Mouse (Mus musculus): ENCODE measurements around the gene Lgmn. TPM values are rescaled to one million over a fixed set of nuclear protein-coding genes. Genes with fewer than 3 reads are reported as not detected.

The Lgmn gene
- polyA plus RNA-seq, 1 experiment = 73.4 TPM

- DNase-seq (ENCODE audit: low spot score) = no peak
These were observed 5.5 kb downstream of the Lgmn start for GRCm38 (mm10) chr12:102434107-102434506.

- DNase-seq (ENCODE audit: low spot score) = no peak
These were observed 7.4 kb downstream of the Lgmn start for GRCm38 (mm10) chr12:102432238-102432637.

GRCm38 (mm10) chr12:102430228-102430627 is 9.4 kb downstream of the Lgmn start:
- DNase-seq (ENCODE audit: low spot score) = no peak

GRCm38 (mm10) chr12:102429656-102430055 is 10.0 kb downstream of the Lgmn start:
- DNase-seq (ENCODE audit: low spot score) = no peak

GRCm38 (mm10) chr12:102426285-102426684 is 13.3 kb downstream of the Lgmn start:
- no peak for DNase-seq (ENCODE audit: low spot score)

- no peak for DNase-seq (ENCODE audit: low spot score)
These were observed 14.5 kb downstream of the Lgmn start for GRCm38 (mm10) chr12:102425048-102425578.

- DNase-seq (ENCODE audit: low spot score) = no peak
These were observed 15.2 kb downstream of the Lgmn start for GRCm38 (mm10) chr12:102424456-102424855.

GRCm38 (mm10) chr12:102423625-102424024 is 16.0 kb downstream of the Lgmn start:
- no peak for DNase-seq (ENCODE audit: low spot score)

GRCm38 (mm10) chr12:102422623-102423320 is 16.8 kb downstream of the Lgmn start:
- DNase-seq (ENCODE audit: low spot score) = no peak

GRCm38 (mm10) chr12:102422065-102422464 is 17.5 kb downstream of the Lgmn start:
- DNase-seq (ENCODE audit: low spot score) = no peak

GRCm38 (mm10) chr12:102420168-102420890 is 19.3 kb downstream of the Lgmn start:
- no peak for DNase-seq (ENCODE audit: low spot score)

- DNase-seq (ENCODE audit: low spot score) = no peak
These were observed 20.1 kb downstream of the Lgmn start for GRCm38 (mm10) chr12:102419544-102419943.

GRCm38 (mm10) chr12:102417701-102418100 is 21.9 kb downstream of the Lgmn start:
- DNase-seq (ENCODE audit: low spot score) = no peak

GRCm38 (mm10) chr12:102416955-102417510 is 22.6 kb downstream of the Lgmn start:
- no peak for DNase-seq (ENCODE audit: low spot score)

GRCm38 (mm10) chr12:102416391-102416837 is 23.2 kb downstream of the Lgmn start:
- no peak for DNase-seq (ENCODE audit: low spot score)

GRCm38 (mm10) chr12:102414686-102415085 is 24.9 kb downstream of the Lgmn start:
- no peak for DNase-seq (ENCODE audit: low spot score)

GRCm38 (mm10) chr12:102413171-102413570 is 26.4 kb downstream of the Lgmn start:
- no peak for DNase-seq (ENCODE audit: low spot score)

- no peak for DNase-seq (ENCODE audit: low spot score)
These were observed 41.0 kb downstream of the Lgmn start for GRCm38 (mm10) chr12:102398588-102398987.

GRCm38 (mm10) chr12:102395998-102396991 is 43.3 kb downstream of the Lgmn start:
- no peak for DNase-seq (ENCODE audit: low spot score)

GRCm38 (mm10) chr12:102395537-102395936 is 44.1 kb downstream of the Lgmn start:
- DNase-seq (ENCODE audit: low spot score) = no peak

GRCm38 (mm10) chr12:102394496-102394895 is 45.1 kb downstream of the Lgmn start:
- DNase-seq (ENCODE audit: low spot score) = no peak

All from urinary bladder, adult 2 months (tissue).